Mouse (Mus musculus): ENCODE measurements around the gene 9530068E07Rik. TPM values are rescaled to one million over a fixed set of nuclear protein-coding genes. Genes with fewer than 3 reads are reported as not detected.

Gene 9530068E07Rik
- polyA plus RNA-seq, 1 experiment from 2014 or later: 199 TPM

GRCm38 (mm10) chr11:52368176-52368985 is 27.8 kb upstream of the 9530068E07Rik start:
- H3K36me3 ChIP-seq (ENCODE audit: control insufficient read depth, insufficient read depth, low read length): no peaks in the 10 kb centered on the region
- no peaks in the 10 kb centered on the region for H3K9me3 ChIP-seq (ENCODE audit: control insufficient read depth, low read length)
- WGBS: 75% methylated on average over 10 of the region's 10 CpGs
- no peak overlapping the region for H3K4me2 ChIP-seq (ENCODE audit: low read depth, low read length)
- H3K27ac ChIP-seq (replicated peaks; ENCODE audit: low read depth, low read length): no peak overlapping the region
- peaks cover 37% of the 10 kb centered on the region for H3K4me1 ChIP-seq (ENCODE audit: control insufficient read depth, insufficient read depth, low read length)
- ATAC-seq (ENCODE audit: low read depth) (no peak), DNase-seq (ENCODE audit: low spot score) (no peak)
- H3K4me3 ChIP-seq (ENCODE audit: low read depth, low read length): no peak overlapping the region
- no peaks in the 10 kb centered on the region for H3K27me3 ChIP-seq (replicated peaks; ENCODE audit: control insufficient read depth, insufficient read depth, low read length)
- no peak overlapping the region for H3K9ac ChIP-seq (ENCODE audit: low read depth, low read length)

GRCm38 (mm10) chr11:52369252-52370134 is 26.7 kb upstream of the 9530068E07Rik start:
- WGBS: 74% methylated on average over 9 of the region's 9 CpGs
- ATAC-seq (ENCODE audit: low read depth): no peak
- no peak overlapping the region for H3K9ac ChIP-seq (ENCODE audit: low read depth, low read length)
- no peak overlapping the region for H3K4me2 ChIP-seq (ENCODE audit: low read depth, low read length)
- peaks cover 28% of the 10 kb centered on the region; the same call in 1 of the 2 replicates for H3K4me1 ChIP-seq (ENCODE audit: control insufficient read depth, insufficient read depth, low read length)
- no peaks in the 10 kb centered on the region for H3K9me3 ChIP-seq (ENCODE audit: control insufficient read depth, low read length)
- H3K27ac ChIP-seq (replicated peaks; ENCODE audit: low read depth, low read length): no peak overlapping the region
- no peaks in the 10 kb centered on the region for H3K27me3 ChIP-seq (replicated peaks; ENCODE audit: control insufficient read depth, insufficient read depth, low read length)
- DNase-seq (ENCODE audit: low spot score): no peak
- peaks cover 5% of the 10 kb centered on the region; the same call in 1 of the 2 replicates for H3K36me3 ChIP-seq (ENCODE audit: control insufficient read depth, insufficient read depth, low read length)
- H3K4me3 ChIP-seq (ENCODE audit: low read depth, low read length): no peak overlapping the region

GRCm38 (mm10) chr11:52370135-52370452 is 26.1 kb upstream of the 9530068E07Rik start:
- 91% methylated on average over 2 of the region's 2 CpGs for WGBS

GRCm38 (mm10) chr11:52370538-52370937 is 25.7 kb upstream of the 9530068E07Rik start:
- Histone ChIP-seq H3K4me2 (ENCODE audit: low read depth, low read length) (no peak overlapping the region), H3K4me3 (ENCODE audit: low read depth, low read length) (no peak overlapping the region), H3K36me3 (ENCODE audit: control insufficient read depth, insufficient read depth, low read length) (peaks cover 15% of the 10 kb centered on the region), H3K27ac (replicated peaks; ENCODE audit: low read depth, low read length) (peak overlapping the region; percentile 77), H3K27me3 (replicated peaks; ENCODE audit: control insufficient read depth, insufficient read depth, low read length) (no peaks in the 10 kb centered on the region), H3K4me1 (ENCODE audit: control insufficient read depth, insufficient read depth, low read length) (peaks cover 23% of the 10 kb centered on the region; the same call in 1 of the 2 replicates), H3K9me3 (ENCODE audit: control insufficient read depth, low read length) (no peaks in the 10 kb centered on the region), H3K9ac (ENCODE audit: low read depth, low read length) (no peak overlapping the region)
- 20% methylated on average over 2 of the region's 2 CpGs for WGBS
- DNase-seq (ENCODE audit: low spot score) (peak; percentile 95), ATAC-seq (ENCODE audit: low read depth) (peak; percentile 56; the same call in 1 of the 2 replicates)

More at GRCm38 (mm10) chr11:52370135-52370452, 26.1 kb upstream of the 9530068E07Rik start:
- Histone ChIP-seq H3K4me3 (ENCODE audit: low read depth, low read length) (no peak overlapping the region), H3K27me3 (replicated peaks; ENCODE audit: control insufficient read depth, insufficient read depth, low read length) (no peaks in the 10 kb centered on the region), H3K4me1 (ENCODE audit: control insufficient read depth, insufficient read depth, low read length) (peaks cover 24% of the 10 kb centered on the region; the same call in 1 of the 2 replicates), H3K4me2 (ENCODE audit: low read depth, low read length) (no peak overlapping the region), H3K27ac (replicated peaks; ENCODE audit: low read depth, low read length) (peak overlapping the region; percentile 77), H3K36me3 (ENCODE audit: control insufficient read depth, insufficient read depth, low read length) (peaks cover 11% of the 10 kb centered on the region), H3K9me3 (ENCODE audit: control insufficient read depth, low read length) (no peaks in the 10 kb centered on the region), H3K9ac (ENCODE audit: low read depth, low read length) (no peak overlapping the region)
- ATAC-seq (ENCODE audit: low read depth): no peak
- DNase-seq (ENCODE audit: low spot score): no peak

GRCm38 (mm10) chr11:52373841-52374240 is 22.4 kb upstream of the 9530068E07Rik start:
- Histone ChIP-seq H3K9me3 (ENCODE audit: control insufficient read depth, low read length) (no peaks in the 10 kb centered on the region), H3K36me3 (ENCODE audit: control insufficient read depth, insufficient read depth, low read length) (peaks cover 48% of the 10 kb centered on the region), H3K4me3 (ENCODE audit: low read depth, low read length) (no peak overlapping the region), H3K27ac (replicated peaks; ENCODE audit: low read depth, low read length) (no peak overlapping the region), H3K4me2 (ENCODE audit: low read depth, low read length) (no peak overlapping the region), H3K4me1 (ENCODE audit: control insufficient read depth, insufficient read depth, low read length) (peaks cover 10% of the 10 kb centered on the region; the same call in 1 of the 2 replicates), H3K9ac (ENCODE audit: low read depth, low read length) (no peak overlapping the region), H3K27me3 (replicated peaks; ENCODE audit: control insufficient read depth, insufficient read depth, low read length) (no peaks in the 10 kb centered on the region)
- 50% methylated on average over 7 of the region's 7 CpGs for WGBS
- DNase-seq (ENCODE audit: low spot score): no peak
- no peak for ATAC-seq (ENCODE audit: low read depth)

GRCm38 (mm10) chr11:52374340-52374739 is 21.9 kb upstream of the 9530068E07Rik start:
- 64% methylated on average over 6 of the region's 6 CpGs for WGBS
- no peaks in the 10 kb centered on the region for H3K27me3 ChIP-seq (replicated peaks; ENCODE audit: control insufficient read depth, insufficient read depth, low read length)
- no peak overlapping the region for H3K4me3 ChIP-seq (ENCODE audit: low read depth, low read length)
- peaks cover 10% of the 10 kb centered on the region; the same call in 1 of the 2 replicates for H3K4me1 ChIP-seq (ENCODE audit: control insufficient read depth, insufficient read depth, low read length)
- ATAC-seq (ENCODE audit: low read depth) (no peak), DNase-seq (ENCODE audit: low spot score) (no peak)
- H3K36me3 ChIP-seq (ENCODE audit: control insufficient read depth, insufficient read depth, low read length): peaks cover 52% of the 10 kb centered on the region
- H3K9ac ChIP-seq (ENCODE audit: low read depth, low read length): no peak overlapping the region
- H3K4me2 ChIP-seq (ENCODE audit: low read depth, low read length): no peak overlapping the region
- H3K9me3 ChIP-seq (ENCODE audit: control insufficient read depth, low read length): no peaks in the 10 kb centered on the region
- H3K27ac ChIP-seq (replicated peaks; ENCODE audit: low read depth, low read length): no peak overlapping the region

GRCm38 (mm10) chr11:52377579-52377978 is 18.6 kb upstream of the 9530068E07Rik start:
- no peaks in the 10 kb centered on the region for H3K4me1 ChIP-seq (ENCODE audit: control insufficient read depth, insufficient read depth, low read length)
- ATAC-seq (ENCODE audit: low read depth) (no peak), DNase-seq (ENCODE audit: low spot score) (no peak)
- H3K4me2 ChIP-seq (ENCODE audit: low read depth, low read length): no peak overlapping the region
- H3K27ac ChIP-seq (replicated peaks; ENCODE audit: low read depth, low read length): no peak overlapping the region
- H3K9me3 ChIP-seq (ENCODE audit: control insufficient read depth, low read length): no peaks in the 10 kb centered on the region
- no peaks in the 10 kb centered on the region for H3K27me3 ChIP-seq (replicated peaks; ENCODE audit: control insufficient read depth, insufficient read depth, low read length)
- H3K9ac ChIP-seq (ENCODE audit: low read depth, low read length): no peak overlapping the region
- peaks cover 72% of the 10 kb centered on the region for H3K36me3 ChIP-seq (ENCODE audit: control insufficient read depth, insufficient read depth, low read length)
- WGBS: 96% methylated on average over 4 of the region's 4 CpGs
- no peak overlapping the region for H3K4me3 ChIP-seq (ENCODE audit: low read depth, low read length)

- Histone ChIP-seq H3K9me3 (ENCODE audit: control insufficient read depth, low read length) (no peaks in the 10 kb centered on the region), H3K36me3 (ENCODE audit: control insufficient read depth, insufficient read depth, low read length) (peaks cover 86% of the 10 kb centered on the region), H3K27me3 (replicated peaks; ENCODE audit: control insufficient read depth, insufficient read depth, low read length) (no peaks in the 10 kb centered on the region), H3K9ac (ENCODE audit: low read depth, low read length) (no peak overlapping the region), H3K4me3 (ENCODE audit: low read depth, low read length) (no peak overlapping the region), H3K4me1 (ENCODE audit: control insufficient read depth, insufficient read depth, low read length) (no peaks in the 10 kb centered on the region), H3K27ac (replicated peaks; ENCODE audit: low read depth, low read length) (no peak overlapping the region), H3K4me2 (ENCODE audit: low read depth, low read length) (no peak overlapping the region)
- 92% methylated on average over 3 of the region's 3 CpGs for WGBS
- ATAC-seq (ENCODE audit: low read depth) (no peak), DNase-seq (ENCODE audit: low spot score) (no peak)
These were observed 17.0 kb upstream of the 9530068E07Rik start for GRCm38 (mm10) chr11:52379241-52379640.

Measured in embryonic facial prominence, embryonic 14.5 days (tissue).